Mouse (Mus musculus) large intestine, adult 2 months (tissue): Measurements from ENCODE around the gene Scgb2b7. TPM values are rescaled to one million over a fixed set of nuclear protein-coding genes. Genes with fewer than 3 reads are reported as not detected.
"Not testable (repeated sequence)": the region's sequence is repeated elsewhere in the genome, so short reads cannot be mapped to it uniquely, and the experiment has no call there.

Experiments
- DNase-seq: peaks from one replicate; pipeline ENCODE4 v3.0.0-alpha.2; 2012; ENCODE audit warnings: low read depth, low spot score
- WGBS: fragments of 180-500 bp; shearing (Covaris S2); methylation state at CpG from one replicate; pipeline ENCODE4 v1.1.7; 2018; 5-methylcytosine and 5-hydroxymethylcytosine counted together
- polyA plus RNA-seq: library from polyadenylated mRNA; depleted of rRNA; stranded (reverse); fragments of >200 nt; gene quantifications from 2 replicates; pipeline ENCODE4 v1.2.3, GENCODE M21; 2012; rRNA removed

Gene Scgb2b7
- not detected in 2 replicates for polyA plus RNA-seq

GRCm38 (mm10) chr7:31705657-31706056 is at the start of gene Scgb2b7:
Gene Scgb2b7, minus strand, starts transcription at chr7:31705757.
- not testable (repeated sequence) for DNase-seq

- not testable (repeated sequence) for DNase-seq
- 90% methylated on average over 5 of the region's 5 CpGs for WGBS
These were observed 6.8 kb upstream of the Scgb2b7 start, which contains the start of gene Scgb1b7 for GRCm38 (mm10) chr7:31712365-31712764. Gene Scgb1b7, plus strand, starts transcription at chr7:31712665.

Other genes with a start within 250 kb of the Scgb2b7 start
- not detected in 2 replicates for gene Scgb1b7, start 6.9 kb upstream of the Scgb2b7 start, polyA plus RNA-seq